Mouse (Mus musculus) testis, adult 2 months (tissue): ENCODE measurements around the gene Yaf2.

Source experiments
- CTCF ChIP-seq: fragments of 200-500 bp; IDR thresholded peaks from 2 replicates; pipeline ENCODE4 v1.5.1; 2012; ENCODE audit warnings: low read depth, mild to moderate bottlenecking, inconsistent platforms, low read length, moderate library complexity; ENCODE audit not compliant: control insufficient read depth, insufficient read depth, insufficient replicate concordance
- POLR2A ChIP-seq: fragments of 200-500 bp; IDR thresholded peaks from 2 replicates; pipeline ENCODE4 v1.6.1; 2012; ENCODE audit warnings: low read depth, mild to moderate bottlenecking, inconsistent platforms, low read length, moderate library complexity; ENCODE audit not compliant: control insufficient read depth

DNA sequence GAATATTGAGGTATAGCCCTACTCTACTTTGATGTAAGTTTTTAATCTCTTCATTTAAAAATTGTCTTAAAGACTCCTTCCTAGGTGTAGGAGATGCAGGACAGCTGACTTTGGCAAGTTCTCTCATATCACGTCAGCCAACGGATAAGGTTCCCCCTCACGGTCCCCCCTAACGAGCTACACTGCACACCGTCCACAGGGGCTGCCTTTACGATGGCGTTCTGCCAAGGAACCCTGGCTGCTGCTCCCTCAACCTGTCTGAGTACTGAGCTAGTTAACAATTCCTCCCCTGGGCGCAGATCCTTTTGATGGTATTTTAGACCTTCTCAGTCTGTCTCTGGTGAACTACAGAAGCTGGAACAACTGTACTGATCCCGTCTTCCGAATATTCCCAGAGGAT is 93.5 kb downstream of the Yaf2 start:
- TF ChIP-seq CTCF = no peak
- TF ChIP-seq POLR2A = no peak
